Mouse (Mus musculus): ENCODE results near the gene Actg1. TPM values are rescaled to one million over a fixed set of nuclear protein-coding genes. Genes with fewer than 3 reads are reported as not detected.

The Actg1 gene
- polyA plus RNA-seq, 2 experiments, result 256 to 451 TPM

- WGBS (ENCODE audit: insufficient replicate concordance), result 90% methylated on average over 10 of the region's 10 CpGs
Observed at GRCm38 (mm10) chr11:120320156-120320555, 28.2 kb downstream of the Actg1 start.

DNA sequence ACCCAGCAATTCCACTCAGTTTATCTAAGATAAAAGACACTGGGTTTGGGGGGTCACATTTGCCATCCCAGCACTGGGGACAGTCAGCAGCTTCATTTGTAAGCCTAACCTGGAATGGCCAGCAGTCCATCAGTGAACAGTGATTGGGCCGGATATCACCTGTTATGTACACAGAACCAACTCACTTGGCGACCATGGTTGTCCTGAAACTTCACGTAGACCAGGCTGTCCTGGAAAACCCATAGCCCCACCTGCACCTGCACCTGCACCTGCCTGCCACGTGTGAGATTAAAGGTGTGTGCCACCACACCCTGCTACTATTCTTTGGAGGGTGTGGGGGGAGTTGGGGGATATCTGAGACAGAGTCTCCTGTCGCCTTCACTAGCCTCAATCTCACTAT, 29.0 kb downstream of the Actg1 start:
- WGBS (ENCODE audit: insufficient replicate concordance), result 73% methylated on average over 5 of the region's 5 CpGs

More at GRCm38 (mm10) chr11:120320156-120320555, 28.2 kb downstream of the Actg1 start:
- no peak for DNase-seq (ENCODE audit: low read depth in 3 of 3, low spot score in 3 of 3)
- TF ChIP-seq EP300 (IDR thresholded peaks at IDR 0.05; ENCODE audit: low read depth), result no peak
- no peak for TF ChIP-seq CTCF (IDR thresholded peaks at IDR 0.05; ENCODE audit: low read depth)
- no peak overlapping the region for H3K4me3 ChIP-seq (ENCODE audit: insufficient read depth in 1 of 2, low read depth in 2 of 2, low read length in 2 of 2)
- H3K36me3 ChIP-seq (replicated peaks; ENCODE audit: control insufficient read depth, insufficient read depth, low read depth), result no peaks in the 10 kb centered on the region
- no peak for ATAC-seq (ENCODE audit: insufficient read depth)
- H3K9ac ChIP-seq (replicated peaks), result no peak overlapping the region
- H3K4me1 ChIP-seq (replicated peaks; ENCODE audit: control insufficient read depth in 2 of 2, insufficient read depth in 2 of 2, low read length in 1 of 2), result peaks cover 13 to 14% of the 10 kb centered on the region in 2 experiments
- H3K27ac ChIP-seq, result no peak overlapping the region
- H3K27me3 ChIP-seq (ENCODE audit: control insufficient read depth, insufficient read depth, low read length), result no peaks in the 10 kb centered on the region
- no peak overlapping the region for H3K4me2 ChIP-seq (ENCODE audit: low read depth)
- H3K9me3 ChIP-seq (ENCODE audit: control insufficient read depth, low read length), result no peaks in the 10 kb centered on the region

GRCm38 (mm10) chr11:120317456-120317855, 30.9 kb downstream of the Actg1 start:
- Histone ChIP-seq H3K27me3 (ENCODE audit: control insufficient read depth, insufficient read depth, low read length) (no peaks in the 10 kb centered on the region), H3K4me2 (ENCODE audit: low read depth) (peak overlapping the region; percentile 99; the same call in 1 of the 2 replicates), H3K9ac (replicated peaks) (no peak overlapping the region; the same call in 1 of the 2 replicates), H3K27ac (no peak overlapping the region), H3K9me3 (ENCODE audit: control insufficient read depth, low read length) (no peaks in the 10 kb centered on the region), H3K36me3 (replicated peaks; ENCODE audit: control insufficient read depth, insufficient read depth, low read depth) (no peaks in the 10 kb centered on the region), H3K4me3 (ENCODE audit: insufficient read depth in 1 of 2, low read depth in 2 of 2, low read length in 2 of 2) (no peak overlapping the region), H3K4me1 (replicated peaks; ENCODE audit: control insufficient read depth in 2 of 2, insufficient read depth in 2 of 2, low read length in 1 of 2) (peaks cover 14 to 16% of the 10 kb centered on the region in 2 experiments)
- DNase-seq (ENCODE audit: low read depth in 3 of 3, low spot score in 3 of 3), result no peak
- no peak for TF ChIP-seq CTCF (IDR thresholded peaks at IDR 0.05; ENCODE audit: low read depth)
- no peak for TF ChIP-seq EP300 (IDR thresholded peaks at IDR 0.05; ENCODE audit: low read depth)
- WGBS (ENCODE audit: insufficient replicate concordance), result 51% methylated on average over 7 of the region's 7 CpGs
- ATAC-seq (ENCODE audit: insufficient read depth), result no peak

More for the DNA sequence above, 29.0 kb downstream of the Actg1 start:
- no peak for TF ChIP-seq CTCF (IDR thresholded peaks at IDR 0.05; ENCODE audit: low read depth)
- no peak overlapping the region for H3K27ac ChIP-seq
- ATAC-seq (ENCODE audit: insufficient read depth) (no peak), DNase-seq (ENCODE audit: low read depth in 3 of 3, low spot score in 3 of 3) (no peak)
- H3K4me3 ChIP-seq (ENCODE audit: insufficient read depth in 1 of 2, low read depth in 2 of 2, low read length in 2 of 2), result no peak overlapping the region
- H3K9me3 ChIP-seq (ENCODE audit: control insufficient read depth, low read length), result no peaks in the 10 kb centered on the region
- H3K4me1 ChIP-seq (replicated peaks; ENCODE audit: control insufficient read depth in 2 of 2, insufficient read depth in 2 of 2, low read length in 1 of 2), result peaks cover 14 to 16% of the 10 kb centered on the region in 2 experiments
- no peak overlapping the region for H3K4me2 ChIP-seq (ENCODE audit: low read depth)
- no peaks in the 10 kb centered on the region for H3K36me3 ChIP-seq (replicated peaks; ENCODE audit: control insufficient read depth, insufficient read depth, low read depth)
- no peak overlapping the region for H3K9ac ChIP-seq (replicated peaks)
- H3K27me3 ChIP-seq (ENCODE audit: control insufficient read depth, insufficient read depth, low read length), result no peaks in the 10 kb centered on the region

- no peak for TF ChIP-seq CTCF (IDR thresholded peaks at IDR 0.05; ENCODE audit: low read depth)
- TF ChIP-seq EP300 (IDR thresholded peaks at IDR 0.05; ENCODE audit: low read depth), result no peak
- ATAC-seq (ENCODE audit: insufficient read depth) (peak; percentile 59), DNase-seq (ENCODE audit: low read depth in 3 of 3, low spot score in 3 of 3) (no peak)
- 16% methylated on average over 13 of the region's 13 CpGs for WGBS (ENCODE audit: insufficient replicate concordance)
- H3K4me1 ChIP-seq (replicated peaks; ENCODE audit: control insufficient read depth in 2 of 2, insufficient read depth in 2 of 2, low read length in 1 of 2), result peaks cover 14 to 16% of the 10 kb centered on the region in 2 experiments
- peak overlapping the region; percentile 99 for H3K4me2 ChIP-seq (ENCODE audit: low read depth)
- no peaks in the 10 kb centered on the region for H3K36me3 ChIP-seq (replicated peaks; ENCODE audit: control insufficient read depth, insufficient read depth, low read depth)
- H3K9ac ChIP-seq (replicated peaks), result peak overlapping the region; percentile 82
- no peaks in the 10 kb centered on the region for H3K27me3 ChIP-seq (ENCODE audit: control insufficient read depth, insufficient read depth, low read length)
- peak overlapping the region; percentile 66 to 71 for H3K4me3 ChIP-seq (ENCODE audit: insufficient read depth in 1 of 2, low read depth in 2 of 2, low read length in 2 of 2)
- H3K27ac ChIP-seq, result peak overlapping the region; percentile 90
- no peaks in the 10 kb centered on the region for H3K9me3 ChIP-seq (ENCODE audit: control insufficient read depth, low read length)
Observed at GRCm38 (mm10) chr11:120316690-120317254, 31.6 kb downstream of the Actg1 start.

- Histone ChIP-seq H3K4me3 (ENCODE audit: insufficient read depth in 1 of 2, low read depth in 2 of 2, low read length in 2 of 2) (peak overlapping the region; percentile 66 to 73), H3K9me3 (ENCODE audit: control insufficient read depth, low read length) (no peaks in the 10 kb centered on the region), H3K36me3 (replicated peaks; ENCODE audit: control insufficient read depth, insufficient read depth, low read depth) (no peaks in the 10 kb centered on the region), H3K9ac (replicated peaks) (peak overlapping the region; percentile 82), H3K4me2 (ENCODE audit: low read depth) (peak overlapping the region; percentile 99), H3K27ac (peak overlapping the region; percentile 90), H3K27me3 (ENCODE audit: control insufficient read depth, insufficient read depth, low read length) (no peaks in the 10 kb centered on the region), H3K4me1 (replicated peaks; ENCODE audit: control insufficient read depth in 2 of 2, insufficient read depth in 2 of 2, low read length in 1 of 2) (peaks cover 16% of the 10 kb centered on the region in 2 experiments)
- 5% methylated on average over 37 of the region's 37 CpGs for WGBS (ENCODE audit: insufficient replicate concordance)
- DNase-seq (ENCODE audit: low read depth in 3 of 3, low spot score in 3 of 3) (peak; percentile 89 to 90 (median 90)), ATAC-seq (ENCODE audit: insufficient read depth) (peak; percentile 98)
- TF ChIP-seq EP300 (IDR thresholded peaks at IDR 0.05; ENCODE audit: low read depth), result peak; percentile 44; the same call in 1 of the 2 replicates
- no peak for TF ChIP-seq CTCF (IDR thresholded peaks at IDR 0.05; ENCODE audit: low read depth)
Observed at GRCm38 (mm10) chr11:120315832-120316689, 32.3 kb downstream of the Actg1 start.

Measured in liver, embryonic 14.5 days (tissue).